Mouse (Mus musculus): ENCODE data around the gene Cplane1.

- TF ChIP-seq CTCF (IDR thresholded peaks at IDR 0.05; ENCODE audit: control insufficient read depth, insufficient read depth, low read length) = no peak
- no peak for TF ChIP-seq POLR2A (IDR thresholded peaks at IDR 0.05; ENCODE audit: borderline replicate concordance, control insufficient read depth, low read depth, low read length)
Observed at GRCm38 (mm10) chr15:8131761-8132160, 37.1 kb upstream of the Cplane1 start.

All from bone marrow, adult 2 months (tissue).